Mouse (Mus musculus) G1E-ER4 (cell line): ENCODE measurements around the gene Mcm2. TPM values are rescaled to one million over a fixed set of nuclear protein-coding genes. Genes with fewer than 3 reads are reported as not detected.

Experiments used
- GATA1 ChIP-seq: IDR thresholded peaks from one replicate; pipeline ENCODE4 v1.8.0; 2012; ENCODE audit warnings: low read length, inconsistent platforms
- polyA plus RNA-seq: library from polyadenylated mRNA; stranded (reverse); fragments of >175 nt; gene quantifications from 2 replicates; pipeline ENCODE4 v1.2.3, GENCODE M21; 2012

Gene Mcm2
- polyA plus RNA-seq, 1 experiment = 1,088 TPM

GRCm38 (mm10) chr6:88835047-88835446, 63.5 kb downstream of the Mcm2 start:
- TF ChIP-seq GATA1 = no peak

Other genes starting within 250 kb of the Mcm2 start
- gene Mgll, start 174.4 kb downstream of the Mcm2 start, polyA plus RNA-seq = 0.40 and 0.41 TPM in 2 replicates
- 27.9 and 32.8 TPM in 2 replicates for gene Abtb1, start 56.8 kb downstream of the Mcm2 start, polyA plus RNA-seq
- 0.19 and 0.27 TPM in 2 replicates for gene Podxl2, start 23.7 kb downstream of the Mcm2 start, polyA plus RNA-seq
- gene Tpra1, start 3.5 kb upstream of the Mcm2 start, polyA plus RNA-seq = 86.2 and 93.9 TPM in 2 replicates